Mouse (Mus musculus) mature B cell (primary cell): ENCODE results near the gene D430042O09Rik.

Experiments used
- in situ Hi-C: fragments of 300-500 bp; cut with MboI; formaldehyde crosslinking; loops from 2 replicates; pipeline ENCODE4 v1.14.3; 2019

D430042O09Rik gene

GRCm38 (mm10) chr7:125872874-125873273, 165.2 kb downstream of the D430042O09Rik start:
- in situ Hi-C loops: no loop called here

DNA sequence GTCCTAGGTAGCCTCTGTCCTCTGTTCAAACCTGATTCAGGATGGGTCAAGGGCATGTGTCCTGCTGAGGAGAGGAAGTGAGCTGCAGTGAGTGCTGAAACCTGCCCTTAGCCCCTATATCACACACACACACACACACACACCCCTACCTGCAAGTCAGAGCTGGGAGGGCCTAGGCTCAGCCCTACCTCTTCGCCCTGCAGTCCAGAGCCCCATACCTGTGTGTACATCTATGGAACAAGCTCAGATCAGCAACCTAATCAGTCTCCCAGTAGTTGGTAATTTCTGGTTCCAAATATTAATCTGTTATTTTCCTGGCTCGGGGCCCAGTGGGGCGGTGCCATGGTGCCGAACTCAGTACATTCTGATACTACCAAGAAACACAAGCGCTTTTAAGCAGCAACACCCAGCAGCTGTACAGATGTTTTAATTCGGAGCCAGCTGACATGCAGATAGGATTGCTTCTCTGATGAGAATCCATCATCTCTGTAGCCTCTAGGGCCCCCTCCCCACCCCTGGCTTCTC, 166.3 kb downstream of the D430042O09Rik start:
- in situ Hi-C loops: no loop called here

DNA sequence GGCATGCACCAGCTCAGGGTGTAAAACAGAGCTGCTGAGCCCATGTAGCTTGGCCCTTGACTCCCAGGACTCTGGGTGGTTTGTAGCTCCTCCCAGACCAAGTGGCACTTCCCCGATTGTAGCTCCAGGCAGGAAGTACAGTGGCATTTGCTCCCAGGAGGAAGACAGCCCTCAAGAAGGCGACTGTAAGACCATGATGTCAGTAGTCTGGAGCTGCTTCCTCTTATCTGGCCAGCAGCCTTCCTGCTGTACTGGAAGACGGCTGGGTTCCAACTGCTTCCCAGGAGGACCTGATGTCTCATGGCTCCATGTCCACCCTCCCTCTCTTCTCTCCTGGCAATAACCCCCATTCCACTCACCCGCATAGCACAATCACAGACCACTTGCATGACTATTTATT, 170.4 kb downstream of the D430042O09Rik start:
- in situ Hi-C loops: no loop called here

GRCm38 (mm10) chr7:125883232-125883631, 175.5 kb downstream of the D430042O09Rik start:
- in situ Hi-C loops: no loop called here

GRCm38 (mm10) chr7:125886116-125886680, 178.5 kb downstream of the D430042O09Rik start:
- in situ Hi-C loops: no loop called here

- in situ Hi-C loops: no loop called here
Measured at GRCm38 (mm10) chr7:125887124-125887523, 179.4 kb downstream of the D430042O09Rik start.

GRCm38 (mm10) chr7:125887761-125888160, 180.1 kb downstream of the D430042O09Rik start:
- in situ Hi-C loops: no loop called here

DNA sequence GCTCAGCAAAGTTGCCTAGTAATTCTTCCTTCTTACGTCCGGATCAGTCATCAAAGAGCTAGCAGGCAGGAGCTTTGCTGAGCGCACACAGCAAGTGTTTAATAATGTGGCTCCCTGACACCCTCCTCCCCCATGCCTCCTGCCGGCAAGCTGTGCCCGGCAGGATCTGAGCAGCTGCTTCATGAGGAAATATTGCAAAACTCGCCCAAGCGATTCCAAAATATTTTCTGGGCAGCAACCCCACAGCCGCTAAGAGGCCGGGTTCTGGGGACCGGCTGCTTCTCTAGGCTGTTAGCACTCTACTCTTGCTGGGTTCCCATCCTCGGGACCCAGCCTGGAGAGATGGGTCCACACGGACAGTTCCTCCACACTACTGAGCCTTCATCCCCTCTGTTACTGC, 180.7 kb downstream of the D430042O09Rik start:
- in situ Hi-C loops: no loop called here

DNA sequence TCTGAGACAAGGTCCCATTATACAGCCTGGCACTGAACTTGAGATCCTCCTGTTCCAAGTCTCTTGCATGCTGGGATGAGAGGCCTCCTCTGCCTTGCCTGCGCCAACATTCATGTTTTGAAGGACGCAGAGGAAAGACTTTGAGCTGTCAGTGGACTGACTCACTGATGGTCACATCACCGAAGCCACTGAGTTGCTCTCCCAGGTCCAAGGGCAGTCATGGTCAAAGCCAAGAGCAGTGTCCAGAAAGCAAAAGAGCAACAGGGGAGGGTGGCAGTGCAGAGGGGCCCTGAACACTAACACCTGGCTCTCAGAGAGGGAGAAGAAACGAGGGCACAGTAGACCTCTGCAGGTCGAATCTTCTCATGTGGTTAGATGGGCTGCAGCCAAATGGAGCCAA, 185.9 kb downstream of the D430042O09Rik start:
- in situ Hi-C loops: no loop called here

- in situ Hi-C loops: no loop called here
Measured at GRCm38 (mm10) chr7:125897059-125897458, 189.4 kb downstream of the D430042O09Rik start.

GRCm38 (mm10) chr7:125899036-125899435, 191.3 kb downstream of the D430042O09Rik start:
- in situ Hi-C loops: no loop called here

- in situ Hi-C loops: no loop called here
Measured at GRCm38 (mm10) chr7:125899916-125900315, 192.2 kb downstream of the D430042O09Rik start.

- in situ Hi-C loops: no loop called here
Measured at GRCm38 (mm10) chr7:125900386-125901161, 192.9 kb downstream of the D430042O09Rik start.

GRCm38 (mm10) chr7:125920801-125921200, 213.1 kb downstream of the D430042O09Rik start:
- in situ Hi-C loops: no loop called here

GRCm38 (mm10) chr7:125924044-125924443, 216.4 kb downstream of the D430042O09Rik start:
- in situ Hi-C loops: no loop called here
